Mouse (Mus musculus) lung, embryonic 15.5 days (tissue): ENCODE results near the gene Wasl. TPM values are rescaled to one million over a fixed set of nuclear protein-coding genes. Genes with fewer than 3 reads are reported as not detected.

ENCODE experiments used
- ATAC-seq: fragments of 200-750 bp; cut with Nextera tagmentation; 2 replicates; pipeline ENCODE4 v1.8.0; 2017; ENCODE audit warnings: moderate number of reproducible peaks, borderline replicate concordance; ENCODE audit not compliant: low FRiP score, low TSS enrichment; ENCODE audit errors: extremely low read depth
- H3K27ac ChIP-seq: fragments of 300-500 bp; sonication (generic); 2 replicates; pipeline ENCODE4 v1.5.1; 2015; ENCODE audit warnings: moderate library complexity, mild to moderate bottlenecking, inconsistent platforms
- H3K27me3 ChIP-seq: fragments of 300-500 bp; sonication (generic); 2 replicates; pipeline ENCODE4 v1.6.1; 2015; ENCODE audit warnings: inconsistent platforms
- H3K36me3 ChIP-seq: fragments of 300-500 bp; sonication (generic); 2 replicates; pipeline ENCODE4 v1.6.1; 2015; ENCODE audit warnings: inconsistent platforms
- H3K4me1 ChIP-seq: fragments of 300-500 bp; sonication (generic); 2 replicates; pipeline ENCODE4 v1.6.1; 2015; ENCODE audit warnings: inconsistent platforms
- H3K4me2 ChIP-seq: fragments of 300-500 bp; sonication (generic); 2 replicates; pipeline ENCODE4 v1.6.1; 2015; ENCODE audit warnings: inconsistent platforms, mild to moderate bottlenecking, moderate library complexity
- H3K4me3 ChIP-seq: fragments of 300-500 bp; sonication (generic); 2 replicates; pipeline ENCODE4 v1.5.1; 2015; ENCODE audit warnings: mild to moderate bottlenecking, inconsistent platforms
- H3K9ac ChIP-seq: fragments of 300-500 bp; sonication (generic); 2 replicates; pipeline ENCODE4 v1.6.1; 2015; ENCODE audit warnings: inconsistent platforms
- H3K9me3 ChIP-seq: fragments of 300-500 bp; sonication (generic); 2 replicates; pipeline ENCODE4 v1.6.1; 2016; ENCODE audit warnings: inconsistent platforms
- WGBS: fragments of 180-500 bp; shearing (Covaris S2); methylation state at CpG from one replicate; pipeline ENCODE4 v1.1.7; 2015; 5-methylcytosine and 5-hydroxymethylcytosine counted together
- polyA plus RNA-seq: library from polyadenylated mRNA; unstranded; fragments of >200 nt; fragmentation: Nextera tagmentation; extraction: Ambion mirVana; gene quantifications from 2 replicates; pipeline ENCODE4 v1.2.1, GENCODE M21; 2015

The Wasl gene
- polyA plus RNA-seq, 1 experiment from 2014 or later = 68.5 TPM

DNA sequence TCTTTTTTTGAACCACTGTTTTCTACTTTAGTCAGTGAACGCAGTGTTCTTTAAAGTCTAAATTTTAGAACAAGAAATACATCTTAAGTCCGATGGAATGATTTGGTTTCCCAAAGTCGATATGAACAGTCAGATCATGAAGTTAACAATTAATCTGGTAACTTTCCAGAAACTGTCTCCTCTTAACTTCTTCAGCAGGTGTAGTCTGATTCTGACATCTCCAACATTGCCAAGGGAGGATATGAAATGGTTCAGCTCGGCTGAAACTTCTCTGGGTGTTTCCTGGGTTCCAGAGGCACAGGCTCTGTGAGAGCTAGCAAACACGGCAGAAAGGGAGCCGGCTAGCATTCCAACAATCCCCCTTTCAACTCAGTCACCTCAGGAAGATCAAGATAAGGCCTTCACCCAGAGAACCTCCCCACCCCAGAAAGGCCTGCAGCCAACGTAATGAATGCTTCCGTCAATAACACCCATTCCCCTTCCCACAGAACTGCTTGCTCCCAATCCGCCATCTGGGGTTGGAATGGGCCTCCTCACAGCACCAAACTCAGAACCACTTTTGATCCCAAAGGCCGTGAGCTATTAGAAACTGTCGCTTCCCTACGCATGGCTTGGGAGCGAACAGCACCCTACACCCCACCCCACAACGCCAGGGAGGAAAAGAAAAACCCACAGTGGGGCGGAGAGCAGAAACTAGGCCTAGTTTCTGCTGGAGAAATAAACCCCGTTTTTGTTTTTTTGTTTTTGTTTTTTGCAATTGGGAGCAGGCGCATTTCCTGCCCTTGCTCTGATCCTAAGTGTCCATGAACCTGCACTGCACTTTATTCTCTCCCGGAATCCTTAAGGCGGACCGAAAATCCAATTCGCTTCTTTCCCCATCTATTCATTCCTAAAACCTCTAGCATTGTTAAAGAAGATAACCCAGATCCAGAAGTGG lies 1.3 kb downstream of the Wasl start:
- Histone ChIP-seq H3K4me3 (peak overlapping the region; percentile 91), H3K27me3 (no peaks in the 10 kb centered on the region), H3K36me3 (no peaks in the 10 kb centered on the region), H3K9ac (peak overlapping the region; percentile 94), H3K27ac (peak overlapping the region; percentile 98), H3K4me1 (peaks cover 9% of the 10 kb centered on the region), H3K4me2 (peak overlapping the region; percentile 85), H3K9me3 (no peaks in the 10 kb centered on the region)
- ATAC-seq = no peak
- 7% methylated on average over 21 of the region's 21 CpGs for WGBS

DNA sequence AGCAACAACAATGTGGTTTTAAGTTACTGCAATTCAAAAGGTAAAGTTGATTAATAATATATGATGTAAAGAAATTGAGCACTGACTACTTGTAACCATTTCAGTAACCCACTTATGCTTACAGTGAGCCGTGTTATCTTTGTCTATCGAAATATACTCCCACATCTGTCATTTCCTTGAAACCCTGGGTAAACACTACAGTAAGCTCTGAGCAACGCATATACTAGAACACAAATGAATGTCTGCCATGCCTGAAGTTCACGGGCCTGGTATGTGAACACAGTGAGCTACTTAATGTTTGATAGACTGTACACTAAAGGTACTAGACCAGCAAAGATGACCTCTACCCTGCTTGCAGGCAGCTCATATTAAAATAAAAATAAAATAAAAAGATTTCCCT lies 2.3 kb downstream of the Wasl start:
- H3K9ac ChIP-seq = no peak overlapping the region
- no peaks in the 10 kb centered on the region for H3K9me3 ChIP-seq
- H3K36me3 ChIP-seq = no peaks in the 10 kb centered on the region
- peaks cover 15% of the 10 kb centered on the region for H3K4me1 ChIP-seq
- no peaks in the 10 kb centered on the region for H3K27me3 ChIP-seq
- no peak overlapping the region for H3K27ac ChIP-seq
- ATAC-seq = no peak
- H3K4me2 ChIP-seq = peak overlapping the region; percentile 85
- no peak overlapping the region for H3K4me3 ChIP-seq
- 20% methylated on average over 4 of the region's 4 CpGs for WGBS

DNA sequence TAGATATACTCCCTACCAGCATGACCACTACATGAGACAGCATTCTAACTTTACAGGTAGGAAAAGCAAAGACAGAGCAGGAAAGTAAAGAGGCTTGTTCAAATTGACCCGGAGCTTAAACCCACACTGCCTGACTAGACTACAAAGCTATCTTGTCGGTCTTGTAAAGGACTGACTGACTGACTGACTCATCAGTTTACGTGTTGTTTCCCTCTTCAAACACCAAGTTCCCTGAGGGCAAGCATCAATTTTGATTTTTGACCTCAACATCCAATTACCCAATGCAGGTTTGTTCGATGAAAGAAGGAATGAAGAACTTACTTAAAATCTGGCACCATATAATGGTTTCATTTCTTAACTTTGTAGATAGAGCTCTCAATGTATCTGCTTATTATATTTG lies 2.9 kb downstream of the Wasl start:
- 53% methylated on average over 4 of the region's 4 CpGs for WGBS
- Histone ChIP-seq H3K4me3 (no peak overlapping the region), H3K9ac (no peak overlapping the region), H3K27ac (no peak overlapping the region), H3K9me3 (no peaks in the 10 kb centered on the region), H3K27me3 (no peaks in the 10 kb centered on the region), H3K4me2 (peak overlapping the region; percentile 13; the same call in 1 of the 2 replicates), H3K36me3 (no peaks in the 10 kb centered on the region), H3K4me1 (peaks cover 16% of the 10 kb centered on the region)
- ATAC-seq = no peak

DNA sequence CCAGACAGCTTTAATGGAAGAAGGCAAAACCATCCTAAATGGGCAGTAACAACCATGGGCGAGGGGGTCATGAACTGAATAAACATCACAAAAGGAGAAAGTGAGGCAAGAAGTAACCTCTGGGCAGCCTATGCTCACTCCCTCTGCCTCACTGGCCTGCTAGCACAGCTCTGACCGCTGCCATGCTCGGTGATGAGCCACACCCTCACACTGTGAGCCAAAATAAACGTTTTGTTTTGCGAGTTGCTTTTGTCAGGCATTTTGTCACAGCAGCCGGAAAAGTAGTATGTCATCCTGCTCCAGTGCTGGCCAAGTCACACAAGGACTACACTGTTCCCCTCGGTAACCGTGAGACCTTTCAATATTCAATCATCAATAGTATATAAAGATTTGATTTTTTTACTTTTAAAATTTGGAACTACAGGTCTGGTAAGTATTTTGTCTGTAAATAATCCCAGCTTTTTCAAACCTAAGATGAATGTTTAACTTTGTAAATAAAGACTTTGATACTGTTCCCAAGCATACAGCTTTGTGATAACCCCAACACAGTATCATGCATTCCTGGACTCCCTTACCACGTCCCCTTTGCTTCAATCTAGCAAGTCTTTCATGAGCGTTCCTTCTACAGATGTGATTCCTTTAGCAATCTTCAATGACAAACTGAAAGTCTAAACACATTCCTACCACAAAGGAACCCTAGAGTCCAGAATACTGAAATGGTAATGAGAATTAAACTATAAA lies 7.0 kb downstream of the Wasl start:
- Histone ChIP-seq H3K9ac (no peak overlapping the region), H3K36me3 (peaks cover 3% of the 10 kb centered on the region; the same call in 1 of the 2 replicates), H3K27ac (no peak overlapping the region), H3K4me2 (no peak overlapping the region), H3K9me3 (no peaks in the 10 kb centered on the region), H3K4me3 (no peak overlapping the region), H3K27me3 (no peaks in the 10 kb centered on the region), H3K4me1 (peaks cover 16% of the 10 kb centered on the region)
- ATAC-seq = no peak
- 55% methylated on average over 10 of the region's 10 CpGs for WGBS

DNA sequence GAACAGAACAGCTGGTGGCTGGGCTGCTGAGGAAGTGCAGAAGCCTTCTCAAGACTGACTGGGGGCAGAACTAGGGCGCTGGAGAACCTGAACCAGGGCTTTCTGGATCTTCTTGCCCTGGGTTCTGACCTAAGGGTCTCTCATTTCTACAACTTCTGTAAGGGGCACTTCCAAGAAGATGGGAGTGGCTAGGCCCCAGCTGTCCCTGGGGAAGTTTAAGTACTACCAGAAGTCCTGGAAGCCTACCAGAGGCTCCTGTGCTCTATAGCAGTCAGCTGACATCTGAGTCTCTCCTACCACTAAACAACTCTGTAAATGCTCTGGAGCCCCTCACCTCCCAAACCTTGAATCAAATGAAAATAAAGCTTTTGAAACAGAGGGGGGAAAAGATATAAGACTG lies 8.7 kb downstream of the Wasl start:
- no peak overlapping the region for H3K9ac ChIP-seq
- WGBS = 76% methylated on average over 1 of the region's 1 CpGs
- H3K36me3 ChIP-seq = peaks cover 3% of the 10 kb centered on the region; the same call in 1 of the 2 replicates
- H3K27me3 ChIP-seq = no peaks in the 10 kb centered on the region
- H3K4me2 ChIP-seq = no peak overlapping the region
- no peak overlapping the region for H3K4me3 ChIP-seq
- no peak for ATAC-seq
- no peak overlapping the region for H3K27ac ChIP-seq
- H3K9me3 ChIP-seq = no peaks in the 10 kb centered on the region
- peaks cover 7% of the 10 kb centered on the region; the same call in 1 of the 2 replicates for H3K4me1 ChIP-seq

DNA sequence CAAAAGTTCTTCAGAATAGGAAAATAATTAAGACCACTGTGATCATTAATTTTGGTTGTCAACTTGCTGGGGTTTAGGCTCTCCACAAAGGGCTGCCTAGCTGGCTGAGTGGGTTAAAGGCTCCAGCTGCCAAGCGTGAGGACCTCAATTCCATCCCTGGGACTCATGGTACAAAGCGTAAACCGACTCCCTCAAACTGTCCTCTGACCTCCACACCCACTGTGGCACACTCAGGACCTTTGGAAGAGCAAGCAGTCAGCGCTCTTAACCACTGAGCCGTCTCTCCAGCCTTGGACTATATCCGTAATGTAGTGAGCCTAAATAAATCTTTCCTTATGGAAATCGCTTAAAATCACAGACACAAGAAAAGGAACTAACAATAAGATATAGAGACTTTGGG lies 13.3 kb downstream of the Wasl start:
- Histone ChIP-seq H3K4me1 (no peaks in the 10 kb centered on the region), H3K4me2 (no peak overlapping the region), H3K27ac (no peak overlapping the region), H3K36me3 (peaks cover 3% of the 10 kb centered on the region; the same call in 1 of the 2 replicates), H3K27me3 (no peaks in the 10 kb centered on the region), H3K4me3 (no peak overlapping the region), H3K9ac (no peak overlapping the region), H3K9me3 (no peaks in the 10 kb centered on the region)
- WGBS = 72% methylated on average over 7 of the region's 7 CpGs
- ATAC-seq = no peak

DNA sequence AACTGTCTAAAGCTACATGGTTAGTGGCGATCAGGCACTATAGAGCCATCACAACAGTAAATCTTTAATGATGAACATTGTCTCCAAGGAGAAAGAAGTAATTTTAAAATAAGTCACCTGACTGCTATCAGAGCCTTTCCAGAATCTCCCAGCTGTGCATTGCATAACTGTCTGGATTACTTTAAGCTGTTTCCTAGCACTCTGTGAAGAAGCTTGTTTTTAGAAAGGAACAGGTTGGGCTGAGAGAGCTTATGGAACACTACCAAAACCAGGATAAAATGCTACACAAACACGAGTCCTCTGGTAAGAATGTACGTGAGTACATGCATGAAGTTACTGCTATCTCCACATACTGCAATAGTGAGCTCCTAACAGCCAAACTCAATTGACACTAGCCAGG lies 14.1 kb downstream of the Wasl start:
- H3K4me1 ChIP-seq = no peaks in the 10 kb centered on the region
- peaks cover 3% of the 10 kb centered on the region; the same call in 1 of the 2 replicates for H3K36me3 ChIP-seq
- no peak for ATAC-seq
- WGBS = 79% methylated on average over 3 of the region's 3 CpGs
- H3K9ac ChIP-seq = no peak overlapping the region
- H3K4me3 ChIP-seq = no peak overlapping the region
- no peak overlapping the region for H3K4me2 ChIP-seq
- no peaks in the 10 kb centered on the region for H3K27me3 ChIP-seq
- H3K9me3 ChIP-seq = no peaks in the 10 kb centered on the region
- H3K27ac ChIP-seq = no peak overlapping the region

DNA sequence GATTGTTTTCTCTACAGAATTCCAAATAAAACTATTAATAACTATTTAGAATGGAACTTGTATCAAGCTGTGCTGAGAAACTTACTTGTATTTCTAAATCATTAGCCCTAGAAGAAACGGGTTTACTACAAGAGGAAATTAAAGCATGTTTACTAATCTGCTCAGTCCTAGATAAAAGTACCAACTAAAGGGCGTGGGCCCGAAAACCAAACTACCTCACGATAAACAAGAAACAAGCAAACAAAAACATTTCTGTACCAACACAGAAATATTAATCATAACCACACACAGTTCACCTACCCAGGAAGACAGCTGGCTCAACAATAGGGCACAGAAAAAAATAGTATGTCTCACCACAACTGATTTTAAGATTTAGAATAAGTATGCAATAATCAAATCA lies 16.4 kb downstream of the Wasl start:
- Histone ChIP-seq H3K4me3 (no peak overlapping the region), H3K4me1 (no peaks in the 10 kb centered on the region), H3K27ac (no peak overlapping the region), H3K9ac (no peak overlapping the region), H3K4me2 (no peak overlapping the region), H3K36me3 (peaks cover 3% of the 10 kb centered on the region; the same call in 1 of the 2 replicates), H3K9me3 (no peaks in the 10 kb centered on the region), H3K27me3 (no peaks in the 10 kb centered on the region)
- ATAC-seq = no peak
- 82% methylated on average over 4 of the region's 4 CpGs for WGBS

DNA sequence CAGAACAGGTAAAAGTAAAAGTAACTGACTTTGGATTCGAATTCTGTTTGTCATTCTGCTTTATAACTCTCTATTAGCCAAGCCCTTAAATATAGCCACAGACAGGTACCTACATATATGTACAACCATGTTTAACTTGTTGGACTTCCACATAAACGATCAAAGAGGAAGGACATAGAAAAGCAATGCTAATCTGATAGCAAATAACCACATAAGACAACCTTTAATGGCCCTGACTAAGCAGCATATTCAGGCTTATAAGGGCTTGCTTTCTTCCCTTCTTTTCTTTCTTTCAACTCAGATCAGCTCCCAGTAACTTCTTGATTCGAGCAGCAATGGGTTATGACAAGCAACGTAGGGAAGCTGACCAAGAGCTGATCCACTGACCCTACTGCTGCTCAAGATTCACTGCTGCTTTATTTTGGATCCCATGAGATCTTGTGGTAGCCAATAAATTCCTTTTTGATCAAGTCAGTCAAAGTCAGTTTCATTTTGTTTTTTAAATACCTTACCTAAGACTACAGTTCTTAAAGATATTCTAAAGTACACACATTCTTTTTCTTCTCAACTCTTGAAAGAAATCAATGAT lies 17.6 kb downstream of the Wasl start:
- H3K4me3 ChIP-seq = no peak overlapping the region
- H3K9me3 ChIP-seq = no peaks in the 10 kb centered on the region
- no peak overlapping the region for H3K4me2 ChIP-seq
- H3K27me3 ChIP-seq = no peaks in the 10 kb centered on the region
- no peak for ATAC-seq
- H3K27ac ChIP-seq = no peak overlapping the region
- no peaks in the 10 kb centered on the region for H3K4me1 ChIP-seq
- H3K36me3 ChIP-seq = no peaks in the 10 kb centered on the region
- no peak overlapping the region for H3K9ac ChIP-seq
- 81% methylated on average over 4 of the region's 4 CpGs for WGBS

DNA sequence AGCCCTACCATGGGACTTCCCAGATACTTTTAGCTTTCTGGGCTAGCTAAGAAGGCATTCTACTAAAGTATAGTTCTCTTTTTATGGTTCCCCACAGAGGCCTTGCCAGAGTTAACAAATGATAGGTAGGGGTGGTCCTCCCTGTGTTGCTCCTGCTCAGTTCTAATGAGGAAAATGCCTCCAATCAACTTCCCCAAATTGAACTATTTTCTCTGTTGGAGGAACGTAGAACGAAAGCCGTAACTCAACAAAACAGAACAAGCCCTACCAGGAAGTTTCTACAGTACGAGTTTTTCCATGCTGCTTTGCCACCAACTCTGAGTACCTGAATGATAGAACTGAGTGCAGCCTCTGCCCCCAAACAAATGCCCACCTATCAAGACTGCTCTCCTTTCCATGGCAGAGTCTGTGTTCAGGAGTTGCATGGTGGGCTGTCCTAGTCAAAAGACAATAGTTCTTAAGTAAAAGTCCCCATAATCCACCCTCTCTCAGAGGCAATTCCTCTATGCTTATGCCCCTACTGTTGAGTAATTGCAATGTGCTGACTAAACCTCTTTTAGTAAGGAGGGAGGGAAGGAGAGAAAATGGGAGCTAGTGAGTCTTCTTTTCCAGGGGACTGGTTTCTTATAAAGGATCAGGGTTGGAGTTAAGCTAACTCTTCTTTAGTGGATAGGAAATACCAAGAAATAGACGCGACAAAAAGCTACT lies 19.3 kb downstream of the Wasl start:
- no peak overlapping the region for H3K27ac ChIP-seq
- WGBS = 95% methylated on average over 6 of the region's 6 CpGs
- H3K9me3 ChIP-seq = no peaks in the 10 kb centered on the region
- no peak overlapping the region for H3K9ac ChIP-seq
- no peak overlapping the region for H3K4me3 ChIP-seq
- no peak for ATAC-seq
- no peaks in the 10 kb centered on the region for H3K36me3 ChIP-seq
- H3K4me1 ChIP-seq = no peaks in the 10 kb centered on the region
- no peaks in the 10 kb centered on the region for H3K27me3 ChIP-seq
- H3K4me2 ChIP-seq = no peak overlapping the region

DNA sequence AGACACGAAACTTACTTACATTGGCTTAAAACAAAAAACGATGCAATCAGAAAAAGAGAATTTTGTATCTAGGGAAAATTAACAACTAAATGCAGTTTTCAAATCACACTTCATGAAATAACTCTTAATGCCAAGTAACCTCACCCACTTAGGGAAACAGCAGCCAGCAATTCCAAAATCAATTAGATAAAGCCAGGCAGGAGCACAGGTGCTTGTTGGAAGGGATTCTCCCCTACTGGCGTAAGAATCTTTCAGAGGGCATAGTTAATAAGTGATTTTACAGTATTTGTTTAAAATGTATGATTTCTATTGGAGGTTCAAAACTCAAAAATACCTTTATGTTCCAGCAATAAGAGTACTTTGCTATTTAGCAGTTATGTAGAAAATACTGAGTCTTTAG lies 21.8 kb downstream of the Wasl start:
- H3K4me1 ChIP-seq = no peaks in the 10 kb centered on the region

More for the DNA sequence above, 21.8 kb downstream of the Wasl start:
- no peak for ATAC-seq
- no peak overlapping the region for H3K4me2 ChIP-seq
- no peak overlapping the region for H3K9ac ChIP-seq
- no peaks in the 10 kb centered on the region for H3K9me3 ChIP-seq
- H3K27me3 ChIP-seq = no peaks in the 10 kb centered on the region
- no peak overlapping the region for H3K27ac ChIP-seq
- H3K36me3 ChIP-seq = no peaks in the 10 kb centered on the region
- 93% methylated on average over 3 of the region's 3 CpGs for WGBS
- H3K4me3 ChIP-seq = no peak overlapping the region
